Mouse (Mus musculus) stomach, embryonic 15.5 days (tissue): ENCODE measurements around the gene Itgb1. TPM values are rescaled to one million over a fixed set of nuclear protein-coding genes. Genes with fewer than 3 reads are reported as not detected.

ENCODE experiments used
- ATAC-seq: fragments of 200-750 bp; cut with Nextera tagmentation; 2 replicates; pipeline ENCODE4 v1.8.0; 2017; ENCODE audit warnings: low read depth, moderate number of reproducible peaks, moderate TSS enrichment; ENCODE audit not compliant: insufficient read depth, low FRiP score
- H3K27ac ChIP-seq: fragments of 300-500 bp; sonication (generic); 2 replicates; pipeline ENCODE4 v1.5.1; 2015; ENCODE audit warnings: mild to moderate bottlenecking, inconsistent platforms
- H3K27me3 ChIP-seq: fragments of 300-500 bp; sonication (generic); replicated peaks from 2 replicates; pipeline ENCODE4 v1.6.1; 2015; ENCODE audit warnings: inconsistent platforms
- H3K36me3 ChIP-seq: fragments of 300-500 bp; sonication (generic); 2 replicates; pipeline ENCODE4 v1.6.1; 2015; ENCODE audit warnings: inconsistent platforms
- H3K4me1 ChIP-seq: fragments of 300-500 bp; sonication (generic); 2 replicates; pipeline ENCODE4 v1.6.1; 2015; ENCODE audit warnings: inconsistent platforms
- H3K4me2 ChIP-seq: fragments of 300-500 bp; sonication (generic); 2 replicates; pipeline ENCODE4 v1.6.1; 2015; ENCODE audit warnings: mild to moderate bottlenecking, inconsistent platforms
- H3K4me3 ChIP-seq: fragments of 300-500 bp; sonication (generic); replicated peaks from 2 replicates; pipeline ENCODE4 v1.5.1; 2015; ENCODE audit warnings: inconsistent platforms
- H3K9ac ChIP-seq: fragments of 300-500 bp; sonication (generic); 2 replicates; pipeline ENCODE4 v1.6.1; 2015; ENCODE audit warnings: inconsistent platforms
- H3K9me3 ChIP-seq: fragments of 300-500 bp; sonication (generic); 2 replicates; pipeline ENCODE4 v1.6.1; 2016; ENCODE audit warnings: inconsistent platforms
- WGBS: fragments of 180-500 bp; shearing (Covaris S2); methylation state at CpG from one replicate; pipeline ENCODE4 v1.1.7; 2015; 5-methylcytosine and 5-hydroxymethylcytosine counted together
- polyA plus RNA-seq: library from polyadenylated mRNA; unstranded; fragments of >200 nt; fragmentation: Nextera tagmentation; extraction: Ambion mirVana; gene quantifications from 2 replicates; pipeline ENCODE4 v1.2.1, GENCODE M21; 2015

The Itgb1 gene
- polyA plus RNA-seq, 1 experiment from 2014 or later, result 304 TPM

- Histone ChIP-seq H3K4me2 (no peak overlapping the region; the same call in 1 of the 2 replicates), H3K4me1 (peaks cover 5% of the 10 kb centered on the region; the same call in 1 of the 2 replicates), H3K9ac (no peak overlapping the region), H3K36me3 (no peaks in the 10 kb centered on the region), H3K4me3 (no peak overlapping the region), H3K9me3 (no peaks in the 10 kb centered on the region), H3K27me3 (no peaks in the 10 kb centered on the region), H3K27ac (no peak overlapping the region)
- ATAC-seq, result no peak
- 50% methylated on average over 3 of the region's 3 CpGs for WGBS
These were observed 3.2 kb downstream of the Itgb1 start for GRCm38 (mm10) chr8:128688679-128689078.

GRCm38 (mm10) chr8:128690056-128690455 is 4.6 kb downstream of the Itgb1 start:
- no peak for ATAC-seq
- H3K9ac ChIP-seq, result no peak overlapping the region
- no peak overlapping the region for H3K4me3 ChIP-seq
- H3K4me2 ChIP-seq, result no peak overlapping the region
- H3K9me3 ChIP-seq, result no peaks in the 10 kb centered on the region
- WGBS, result 74% methylated on average over 1 of the region's 1 CpGs
- no peaks in the 10 kb centered on the region for H3K36me3 ChIP-seq
- H3K27me3 ChIP-seq, result no peaks in the 10 kb centered on the region
- H3K4me1 ChIP-seq, result peaks cover 8% of the 10 kb centered on the region
- H3K27ac ChIP-seq, result peak overlapping the region; percentile 9; the same call in 1 of the 2 replicates

- peaks cover 7% of the 10 kb centered on the region; the same call in 1 of the 2 replicates for H3K4me1 ChIP-seq
- H3K27me3 ChIP-seq, result no peaks in the 10 kb centered on the region
- H3K9ac ChIP-seq, result no peak overlapping the region
- H3K4me2 ChIP-seq, result no peak overlapping the region
- H3K9me3 ChIP-seq, result no peaks in the 10 kb centered on the region
- no peak for ATAC-seq
- 84% methylated on average over 1 of the region's 1 CpGs for WGBS
- no peak overlapping the region for H3K27ac ChIP-seq
- H3K4me3 ChIP-seq, result no peak overlapping the region
- no peaks in the 10 kb centered on the region for H3K36me3 ChIP-seq
These were observed 11.4 kb downstream of the Itgb1 start for GRCm38 (mm10) chr8:128696701-128697397.

- H3K9me3 ChIP-seq, result no peaks in the 10 kb centered on the region
- H3K4me1 ChIP-seq, result peaks cover 7% of the 10 kb centered on the region; the same call in 1 of the 2 replicates
- no peaks in the 10 kb centered on the region for H3K27me3 ChIP-seq
- H3K36me3 ChIP-seq, result no peaks in the 10 kb centered on the region
- H3K4me2 ChIP-seq, result no peak overlapping the region
- no peak for ATAC-seq
- H3K9ac ChIP-seq, result no peak overlapping the region
- no peak overlapping the region for H3K27ac ChIP-seq
- WGBS, result 35% methylated on average over 3 of the region's 3 CpGs
- H3K4me3 ChIP-seq, result no peak overlapping the region
These were observed 12.5 kb downstream of the Itgb1 start for GRCm38 (mm10) chr8:128697945-128698344.

- Histone ChIP-seq H3K4me1 (no peaks in the 10 kb centered on the region), H3K9me3 (no peaks in the 10 kb centered on the region), H3K36me3 (peaks cover 5% of the 10 kb centered on the region; the same call in 1 of the 2 replicates), H3K27ac (no peak overlapping the region), H3K4me2 (no peak overlapping the region), H3K9ac (no peak overlapping the region), H3K4me3 (no peak overlapping the region), H3K27me3 (no peaks in the 10 kb centered on the region)
- no peak for ATAC-seq
- WGBS, result 78% methylated on average over 1 of the region's 1 CpGs
These were observed 18.9 kb downstream of the Itgb1 start for GRCm38 (mm10) chr8:128704376-128704775.

DNA sequence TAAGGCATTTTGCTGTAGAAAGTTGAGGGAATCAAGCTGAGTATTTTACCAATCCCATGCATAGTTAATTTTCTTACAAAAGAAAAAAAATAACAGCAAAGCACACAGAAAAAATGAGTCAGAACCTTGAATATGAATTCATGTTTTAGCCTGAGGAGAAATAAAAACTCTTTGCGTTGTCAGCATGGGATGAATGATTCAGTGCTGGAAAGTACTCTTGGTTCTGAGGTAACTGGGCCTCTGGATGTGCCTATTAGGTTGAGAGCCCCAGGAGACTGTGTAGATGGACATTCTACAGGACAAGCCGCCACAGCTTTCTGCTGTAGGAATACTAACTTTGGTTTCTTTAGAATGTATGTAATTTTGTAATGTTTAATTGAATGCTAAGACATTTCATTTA is 19.4 kb downstream of the Itgb1 start:
- H3K36me3 ChIP-seq, result peaks cover 5% of the 10 kb centered on the region; the same call in 1 of the 2 replicates
- no peak overlapping the region for H3K27ac ChIP-seq
- no peak overlapping the region for H3K4me3 ChIP-seq
- H3K9me3 ChIP-seq, result no peaks in the 10 kb centered on the region
- WGBS, result 88% methylated on average over 2 of the region's 2 CpGs
- no peak for ATAC-seq
- H3K4me1 ChIP-seq, result no peaks in the 10 kb centered on the region
- H3K9ac ChIP-seq, result no peak overlapping the region
- no peak overlapping the region for H3K4me2 ChIP-seq
- no peaks in the 10 kb centered on the region for H3K27me3 ChIP-seq

- Histone ChIP-seq H3K4me1 (no peaks in the 10 kb centered on the region), H3K4me2 (no peak overlapping the region), H3K4me3 (no peak overlapping the region), H3K27me3 (no peaks in the 10 kb centered on the region), H3K27ac (no peak overlapping the region), H3K36me3 (peaks cover 32% of the 10 kb centered on the region), H3K9ac (no peak overlapping the region), H3K9me3 (no peaks in the 10 kb centered on the region)
- no peak for ATAC-seq
- 45% methylated on average over 3 of the region's 3 CpGs for WGBS
These were observed 23.8 kb downstream of the Itgb1 start for GRCm38 (mm10) chr8:128709261-128709660.

GRCm38 (mm10) chr8:128716184-128716583 is 30.7 kb downstream of the Itgb1 start:
- Histone ChIP-seq H3K9me3 (no peaks in the 10 kb centered on the region), H3K4me2 (no peak overlapping the region), H3K36me3 (peaks cover 48% of the 10 kb centered on the region), H3K27ac (no peak overlapping the region), H3K4me1 (no peaks in the 10 kb centered on the region), H3K4me3 (no peak overlapping the region), H3K9ac (no peak overlapping the region), H3K27me3 (no peaks in the 10 kb centered on the region)
- ATAC-seq, result no peak

DNA sequence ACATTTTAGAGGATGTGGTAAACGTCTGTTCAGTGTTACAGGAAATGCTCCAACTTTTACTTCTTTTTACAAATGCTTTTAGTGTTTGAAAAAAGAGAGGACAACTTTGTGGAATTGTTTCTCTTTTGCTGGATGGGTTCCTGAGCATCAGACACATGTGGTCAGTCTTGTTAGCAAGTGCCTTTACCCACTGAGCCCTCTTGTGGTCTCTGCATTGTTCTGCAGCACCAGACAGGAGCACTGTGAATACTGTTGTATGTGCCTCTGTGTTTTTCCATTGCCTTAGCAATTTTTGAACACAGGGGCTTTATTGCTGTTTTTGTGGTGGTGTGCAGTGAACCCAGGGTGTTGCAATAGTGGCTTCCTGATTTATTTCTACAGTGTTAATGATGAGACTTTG is 39.4 kb downstream of the Itgb1 start:
- Histone ChIP-seq H3K4me2 (no peak overlapping the region), H3K9ac (no peak overlapping the region), H3K4me3 (no peak overlapping the region), H3K27ac (no peak overlapping the region), H3K9me3 (no peaks in the 10 kb centered on the region), H3K27me3 (no peaks in the 10 kb centered on the region), H3K4me1 (no peaks in the 10 kb centered on the region), H3K36me3 (peaks cover 36% of the 10 kb centered on the region)
- ATAC-seq, result no peak
- 55% methylated on average over 1 of the region's 1 CpGs for WGBS

DNA sequence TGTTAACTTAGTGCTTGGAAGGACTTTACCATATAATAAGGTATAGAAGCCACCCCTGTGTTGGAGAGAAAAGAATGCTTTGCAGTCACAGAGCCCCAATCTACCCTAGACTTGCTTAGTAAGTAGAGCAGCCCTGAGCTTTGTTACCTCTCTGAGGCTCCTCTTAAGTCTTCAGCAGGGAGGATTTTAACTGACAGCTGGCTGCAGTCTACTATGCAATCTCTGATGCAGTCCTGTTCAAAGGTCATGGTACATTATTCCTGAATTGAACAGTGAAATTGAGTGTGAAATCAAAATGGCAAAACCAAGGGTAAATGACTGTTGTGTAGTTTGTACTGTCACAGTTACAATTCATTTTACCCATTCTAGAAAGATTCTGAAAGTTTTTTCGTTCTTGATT is 41.8 kb downstream of the Itgb1 start:
- H3K4me1 ChIP-seq, result no peaks in the 10 kb centered on the region
- H3K27me3 ChIP-seq, result no peaks in the 10 kb centered on the region
- peaks cover 38% of the 10 kb centered on the region for H3K36me3 ChIP-seq
- H3K9me3 ChIP-seq, result no peaks in the 10 kb centered on the region
- 82% methylated on average over 1 of the region's 1 CpGs for WGBS
- no peak for ATAC-seq
- H3K4me2 ChIP-seq, result no peak overlapping the region
- no peak overlapping the region for H3K27ac ChIP-seq
- no peak overlapping the region for H3K4me3 ChIP-seq
- H3K9ac ChIP-seq, result no peak overlapping the region

- Histone ChIP-seq H3K4me1 (no peaks in the 10 kb centered on the region), H3K9ac (no peak overlapping the region), H3K4me2 (no peak overlapping the region), H3K27me3 (no peaks in the 10 kb centered on the region), H3K36me3 (peaks cover 36% of the 10 kb centered on the region), H3K4me3 (no peak overlapping the region), H3K9me3 (no peaks in the 10 kb centered on the region), H3K27ac (no peak overlapping the region)
- ATAC-seq, result no peak
- 88% methylated on average over 2 of the region's 2 CpGs for WGBS
These were observed 46.8 kb downstream of the Itgb1 start for GRCm38 (mm10) chr8:128732254-128732653.

- no peak for ATAC-seq
- Histone ChIP-seq H3K4me3 (no peak overlapping the region), H3K4me1 (no peaks in the 10 kb centered on the region), H3K9ac (no peak overlapping the region), H3K27me3 (no peaks in the 10 kb centered on the region), H3K36me3 (peaks cover 36% of the 10 kb centered on the region), H3K27ac (no peak overlapping the region), H3K9me3 (no peaks in the 10 kb centered on the region), H3K4me2 (no peak overlapping the region)
- 92% methylated on average over 3 of the region's 3 CpGs for WGBS
These were observed 48.7 kb downstream of the Itgb1 start for GRCm38 (mm10) chr8:128734118-128734517.

- H3K4me1 ChIP-seq, result no peaks in the 10 kb centered on the region
- peaks cover 30% of the 10 kb centered on the region for H3K36me3 ChIP-seq
- no peaks in the 10 kb centered on the region for H3K27me3 ChIP-seq
- H3K27ac ChIP-seq, result no peak overlapping the region
- 96% methylated on average over 3 of the region's 3 CpGs for WGBS
- no peaks in the 10 kb centered on the region for H3K9me3 ChIP-seq
- no peak overlapping the region for H3K9ac ChIP-seq
- ATAC-seq, result no peak
- H3K4me2 ChIP-seq, result no peak overlapping the region
- no peak overlapping the region for H3K4me3 ChIP-seq
These were observed 50.2 kb downstream of the Itgb1 start for GRCm38 (mm10) chr8:128735692-128736091.
